Mouse (Mus musculus) granulocyte monocyte progenitor cell, adult 5-6 weeks (primary cell): ENCODE results near the gene Gfpt1. TPM values are rescaled to one million over a fixed set of nuclear protein-coding genes. Genes with fewer than 3 reads are reported as not detected.

Experiments
- ATAC-seq: replicated peaks from 2 replicates; pipeline ENCODE4 v1.8.0; 2016; ENCODE audit warnings: mild to moderate bottlenecking, moderate TSS enrichment, inconsistent platforms; ENCODE audit not compliant: poor library complexity, severe bottlenecking
- total RNA-seq, 2 experiments: library from RNA; stranded (forward) in 1 of 2; stranded (reverse) in 1 of 2; fragments of 200-712, 200-1000 nt in 1 of 2; fragments of >200 nt in 1 of 2; fragmentation: Nextera tagmentation in 1 of 2; gene quantifications; 2 replicates each; pipeline ENCODE4 v1.2.3; 2014 to 2017

The Gfpt1 gene
- total RNA-seq, 2 experiments from 2014 or later = 22.4 to 23.4 TPM

- no peak for ATAC-seq
These were observed 56.6 kb downstream of the Gfpt1 start for GRCm38 (mm10) chr6:87099261-87099660.

GRCm38 (mm10) chr6:87099671-87100296 is 57.1 kb downstream of the Gfpt1 start:
- no peak for ATAC-seq

DNA sequence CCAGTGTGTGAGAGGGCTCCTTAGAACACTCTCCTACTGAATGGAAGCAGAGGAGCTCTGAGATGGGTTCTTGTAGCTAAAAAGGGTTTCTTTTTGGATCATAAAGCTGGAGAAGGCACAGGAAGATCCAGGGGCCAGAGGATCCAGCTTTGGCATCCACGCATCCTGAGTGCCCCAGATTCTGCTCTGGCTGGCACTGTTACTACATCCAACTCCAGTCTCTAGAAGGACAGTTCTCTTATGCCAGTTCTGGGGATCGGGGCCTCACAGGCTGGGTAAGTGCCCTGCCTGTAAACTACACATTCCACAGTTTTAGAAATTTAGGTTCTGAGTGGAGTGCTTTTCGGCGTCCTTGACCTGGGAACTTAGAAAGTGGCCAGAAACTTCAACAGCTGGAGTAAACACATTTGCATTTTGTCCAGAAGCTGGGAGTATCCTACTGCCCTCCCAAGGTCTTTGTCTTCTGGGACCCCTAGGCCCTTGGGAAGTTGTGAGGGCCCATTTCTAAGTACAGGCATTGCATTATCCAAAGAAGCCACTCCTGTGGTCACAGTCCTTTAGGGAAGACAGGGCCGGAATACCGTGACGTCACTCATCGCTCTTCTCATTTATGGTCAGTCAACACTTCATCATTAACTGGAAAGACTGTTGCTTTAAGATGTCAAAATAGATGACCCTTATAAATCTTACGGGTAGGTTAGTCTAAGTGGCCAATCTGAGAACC is 57.8 kb downstream of the Gfpt1 start:
- ATAC-seq = no peak

DNA sequence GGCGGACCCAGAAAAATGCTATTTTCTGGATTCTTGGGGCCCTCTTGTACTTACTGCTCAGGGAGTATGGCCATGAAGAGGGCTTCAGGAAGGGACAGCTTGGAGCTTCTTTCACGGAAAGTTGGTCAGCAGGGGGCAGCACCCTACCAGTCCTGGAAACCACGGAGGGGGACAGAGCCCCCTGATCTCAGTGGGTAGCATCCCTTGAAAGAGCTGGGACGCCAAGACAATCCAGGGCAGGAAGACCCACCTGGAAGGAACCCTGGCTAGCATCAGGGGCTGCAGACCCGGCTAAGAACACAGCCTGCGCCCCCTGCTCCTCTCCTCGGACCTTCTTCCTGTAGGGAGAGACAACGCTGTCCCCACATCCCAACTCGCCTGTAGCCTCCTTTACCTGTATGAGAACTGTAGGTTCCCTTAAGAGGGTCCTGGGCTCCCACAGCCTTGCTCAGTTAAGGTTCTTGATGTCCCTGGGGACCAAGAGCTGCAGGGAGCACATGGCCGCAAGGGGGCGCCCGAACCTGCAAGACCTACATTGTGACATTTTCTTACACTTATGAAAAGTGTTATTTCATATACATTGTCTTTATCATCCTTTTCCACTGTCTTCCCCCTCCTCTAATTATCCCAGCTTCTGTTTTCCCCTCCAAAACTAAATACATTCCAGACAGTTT is 58.8 kb downstream of the Gfpt1 start:
- ATAC-seq = peak; percentile 71

GRCm38 (mm10) chr6:87101955-87102353 is 59.3 kb downstream of the Gfpt1 start:
- ATAC-seq = no peak

GRCm38 (mm10) chr6:87102421-87102911 is 59.8 kb downstream of the Gfpt1 start:
- no peak for ATAC-seq

DNA sequence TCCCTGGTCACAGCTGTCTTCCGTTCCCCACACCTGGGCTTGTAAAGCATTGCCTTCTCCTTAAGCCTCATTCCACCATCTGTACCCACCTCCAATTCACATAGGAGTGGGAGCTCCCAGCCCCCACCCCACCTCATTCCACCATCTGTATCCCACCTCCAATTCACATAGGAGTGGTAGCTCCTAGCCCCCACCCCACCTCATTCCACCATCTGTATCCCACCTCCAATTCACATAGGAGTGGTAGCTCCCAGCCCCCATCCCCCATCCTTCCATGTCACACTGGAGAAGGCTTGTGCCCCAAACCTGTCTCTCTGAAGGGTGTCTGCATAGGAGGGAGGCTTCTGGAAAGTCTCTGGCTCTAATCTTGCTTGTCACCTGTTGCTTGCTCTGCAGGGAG is 60.7 kb downstream of the Gfpt1 start:
- ATAC-seq = no peak

- no peak for ATAC-seq
These were observed 61.6 kb downstream of the Gfpt1 start, which contains the start of gene D6Ertd527e for GRCm38 (mm10) chr6:87104123-87104796. TSS of gene D6Ertd527e (plus strand) at chr6:87104746.

GRCm38 (mm10) chr6:87111493-87111892 is 68.8 kb downstream of the Gfpt1 start:
- no peak for ATAC-seq

DNA sequence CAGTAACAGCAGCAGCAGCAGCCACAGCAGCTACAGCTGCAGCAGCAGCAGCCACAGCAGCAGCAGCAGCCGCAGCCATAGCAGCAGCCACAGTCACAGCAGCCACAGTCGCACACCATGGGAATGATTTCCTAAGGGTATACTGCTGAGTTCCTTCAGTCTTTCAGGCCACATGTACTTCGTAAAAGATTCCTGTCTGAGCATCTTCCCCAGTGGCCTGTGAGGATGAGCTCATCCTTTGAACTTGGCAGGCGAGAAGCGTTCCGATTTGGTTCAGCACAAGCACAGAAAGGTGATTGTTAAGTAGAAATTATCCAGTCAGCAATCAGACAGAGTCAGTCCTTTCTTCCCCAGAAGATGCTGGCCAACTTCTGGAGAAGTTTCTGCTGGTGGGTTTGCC is 69.5 kb downstream of the Gfpt1 start:
- no peak for ATAC-seq

- ATAC-seq = no peak
These were observed 73.3 kb downstream of the Gfpt1 start for GRCm38 (mm10) chr6:87115981-87116380.

- ATAC-seq = no peak
These were observed 74.0 kb downstream of the Gfpt1 start for GRCm38 (mm10) chr6:87116596-87116995.

DNA sequence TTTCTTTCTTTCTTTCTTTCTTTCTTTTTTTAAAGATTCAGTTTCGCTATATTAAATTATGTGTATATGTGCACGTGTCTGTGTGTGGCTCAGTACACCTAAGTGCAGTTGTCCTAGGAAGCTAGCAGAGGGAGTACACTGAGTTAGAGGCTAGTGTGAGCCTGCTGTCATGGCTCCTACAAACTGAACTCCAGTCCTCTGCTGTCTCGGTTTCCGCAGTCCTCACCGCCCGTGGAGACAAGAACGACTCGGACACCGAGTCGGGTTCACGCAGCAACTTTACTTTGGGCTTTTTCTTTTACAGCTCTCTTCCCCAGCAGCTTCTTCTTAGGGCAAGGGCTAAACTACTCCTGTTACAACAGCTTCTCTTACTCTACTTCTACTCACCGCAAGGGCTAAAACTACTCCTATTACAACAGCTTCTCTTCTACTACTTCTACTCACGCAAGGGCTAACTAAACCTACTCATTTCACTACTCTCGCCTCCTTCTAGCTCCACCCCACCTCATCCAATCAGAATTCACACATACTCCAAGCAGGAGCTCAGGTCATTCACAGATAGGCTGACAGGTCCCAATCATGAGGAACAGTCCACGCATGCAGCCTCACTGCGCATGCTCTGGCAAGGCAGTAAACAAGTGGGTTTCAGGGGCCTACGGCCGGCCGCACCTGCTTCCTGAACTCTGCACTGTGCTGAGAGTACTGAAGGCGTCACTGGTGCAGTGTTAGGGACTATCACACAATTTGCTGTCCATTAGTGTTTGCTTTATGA is 76.6 kb downstream of the Gfpt1 start:
- ATAC-seq = peak; percentile 67

- no peak for ATAC-seq
These were observed 77.3 kb downstream of the Gfpt1 start for GRCm38 (mm10) chr6:87119975-87120374.

DNA sequence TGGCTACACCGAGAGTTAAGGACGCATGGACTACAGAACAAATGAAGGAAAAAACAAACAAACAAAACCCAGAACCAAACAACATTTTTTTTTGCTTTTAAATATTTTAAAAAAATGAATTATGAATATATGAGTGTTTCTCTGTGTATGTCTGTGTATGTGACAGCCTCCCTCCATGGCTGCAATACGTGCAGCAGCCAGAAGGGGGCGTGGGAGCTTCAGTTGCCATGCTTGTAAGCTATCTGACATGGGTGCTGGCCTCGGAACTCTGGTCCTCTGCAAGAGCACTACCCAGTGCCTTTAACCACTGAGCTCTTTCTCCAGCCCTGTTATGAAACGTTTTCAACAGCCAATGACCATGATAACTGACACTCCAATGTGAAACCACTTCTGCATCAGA is 78.0 kb downstream of the Gfpt1 start:
- ATAC-seq = peak; percentile 42; the same call in 1 of the 2 replicates

- no peak for ATAC-seq
These were observed 79.3 kb downstream of the Gfpt1 start for GRCm38 (mm10) chr6:87121961-87122360.

- no peak for ATAC-seq
These were observed 80.8 kb downstream of the Gfpt1 start for GRCm38 (mm10) chr6:87123406-87123805.

- no peak for ATAC-seq
These were observed 81.3 kb downstream of the Gfpt1 start for GRCm38 (mm10) chr6:87123973-87124372.

GRCm38 (mm10) chr6:87127049-87127753 is 84.6 kb downstream of the Gfpt1 start:
- peak; percentile 44; the same call in 1 of the 2 replicates for ATAC-seq
